Mouse (Mus musculus): ENCODE data around the gene Limch1. TPM values are rescaled to one million over a fixed set of nuclear protein-coding genes. Genes with fewer than 3 reads are reported as not detected.
A peak's percentile ranks its signal among the peaks of the same experiment; 100 is the strongest.

The Limch1 gene
- polyA plus RNA-seq, 1 experiment from 2014 or later = 22.2 TPM

GRCm38 (mm10) chr5:66943521-66943920 lies 197.9 kb downstream of the Limch1 start:
- no peak overlapping the region for H3K9ac ChIP-seq (ENCODE audit: low read length)
- 51% methylated on average over 7 of the region's 7 CpGs for WGBS

GRCm38 (mm10) chr5:66947958-66948357 lies 202.3 kb downstream of the Limch1 start:
- H3K4me1 ChIP-seq (ENCODE audit: control insufficient read depth, insufficient read depth, low read length) = peaks cover 6% of the 10 kb centered on the region
- peaks cover 3% of the 10 kb centered on the region; the same call in 1 of the 2 replicates for H3K9me3 ChIP-seq (replicated peaks; ENCODE audit: control insufficient read depth, low read length)
- peak; percentile 60 for ATAC-seq (replicated peaks; ENCODE audit: extremely low read depth, insufficient read depth, low FRiP score)
- WGBS = 55% methylated on average over 6 of the region's 6 CpGs
- 0 out of 2 replicates have a peak, but pooled peaks cover 4% of the 10 kb centered on the region for H3K27me3 ChIP-seq (ENCODE audit: control insufficient read depth, insufficient read depth, low read length)
- peak overlapping the region; percentile 75 for H3K27ac ChIP-seq (ENCODE audit: low read length)
- no peak overlapping the region for H3K4me3 ChIP-seq (ENCODE audit: low read length)
- H3K9ac ChIP-seq (ENCODE audit: low read length) = no peak overlapping the region
- H3K36me3 ChIP-seq (ENCODE audit: control insufficient read depth, insufficient read depth) = no peaks in the 10 kb centered on the region
- H3K4me2 ChIP-seq (ENCODE audit: low read depth, low read length) = no peak overlapping the region

More at GRCm38 (mm10) chr5:66943521-66943920, 197.9 kb downstream of the Limch1 start:
- H3K27me3 ChIP-seq (ENCODE audit: control insufficient read depth, insufficient read depth, low read length) = no peaks in the 10 kb centered on the region
- H3K36me3 ChIP-seq (ENCODE audit: control insufficient read depth, insufficient read depth) = no peaks in the 10 kb centered on the region
- no peak for ATAC-seq (replicated peaks; ENCODE audit: extremely low read depth, insufficient read depth, low FRiP score)
- peaks cover 6% of the 10 kb centered on the region for H3K4me1 ChIP-seq (ENCODE audit: control insufficient read depth, insufficient read depth, low read length)
- no peaks in the 10 kb centered on the region for H3K9me3 ChIP-seq (replicated peaks; ENCODE audit: control insufficient read depth, low read length)
- H3K4me3 ChIP-seq (ENCODE audit: low read length) = no peak overlapping the region
- H3K27ac ChIP-seq (ENCODE audit: low read length) = no peak overlapping the region
- H3K4me2 ChIP-seq (ENCODE audit: low read depth, low read length) = no peak overlapping the region

- WGBS = 78% methylated on average over 8 of the region's 8 CpGs
- H3K9me3 ChIP-seq (replicated peaks; ENCODE audit: control insufficient read depth, low read length) = peaks cover 3% of the 10 kb centered on the region; the same call in 1 of the 2 replicates
- peaks cover 6% of the 10 kb centered on the region for H3K4me1 ChIP-seq (ENCODE audit: control insufficient read depth, insufficient read depth, low read length)
- ATAC-seq (replicated peaks; ENCODE audit: extremely low read depth, insufficient read depth, low FRiP score) = no peak
- no peaks in the 10 kb centered on the region for H3K36me3 ChIP-seq (ENCODE audit: control insufficient read depth, insufficient read depth)
- no peak overlapping the region for H3K9ac ChIP-seq (ENCODE audit: low read length)
- H3K27ac ChIP-seq (ENCODE audit: low read length) = no peak overlapping the region
- no peak overlapping the region for H3K4me2 ChIP-seq (ENCODE audit: low read depth, low read length)
- H3K4me3 ChIP-seq (ENCODE audit: low read length) = no peak overlapping the region
- H3K27me3 ChIP-seq (ENCODE audit: control insufficient read depth, insufficient read depth, low read length) = 0 out of 2 replicates have a peak, but pooled peaks cover 4% of the 10 kb centered on the region
Observed at GRCm38 (mm10) chr5:66949098-66949692, 203.6 kb downstream of the Limch1 start.

GRCm38 (mm10) chr5:66953375-66953774 lies 207.7 kb downstream of the Limch1 start:
- H3K36me3 ChIP-seq (ENCODE audit: control insufficient read depth, insufficient read depth) = no peaks in the 10 kb centered on the region
- H3K9ac ChIP-seq (ENCODE audit: low read length) = no peak overlapping the region
- H3K4me1 ChIP-seq (ENCODE audit: control insufficient read depth, insufficient read depth, low read length) = peaks cover 1% of the 10 kb centered on the region
- no peak for ATAC-seq (replicated peaks; ENCODE audit: extremely low read depth, insufficient read depth, low FRiP score)
- no peak overlapping the region for H3K4me3 ChIP-seq (ENCODE audit: low read length)
- 0 out of 2 replicates have a peak, but pooled peaks cover 4% of the 10 kb centered on the region for H3K27me3 ChIP-seq (ENCODE audit: control insufficient read depth, insufficient read depth, low read length)
- H3K27ac ChIP-seq (ENCODE audit: low read length) = no peak overlapping the region
- no peak overlapping the region for H3K4me2 ChIP-seq (ENCODE audit: low read depth, low read length)
- WGBS = 76% methylated on average over 3 of the region's 3 CpGs
- peaks cover 3% of the 10 kb centered on the region; the same call in 1 of the 2 replicates for H3K9me3 ChIP-seq (replicated peaks; ENCODE audit: control insufficient read depth, low read length)

GRCm38 (mm10) chr5:66953971-66954644 lies 208.5 kb downstream of the Limch1 start:
- WGBS = 77% methylated on average over 7 of the region's 7 CpGs
- no peak overlapping the region for H3K27ac ChIP-seq (ENCODE audit: low read length)
- ATAC-seq (replicated peaks; ENCODE audit: extremely low read depth, insufficient read depth, low FRiP score) = no peak
- no peaks in the 10 kb centered on the region for H3K4me1 ChIP-seq (ENCODE audit: control insufficient read depth, insufficient read depth, low read length)
- H3K27me3 ChIP-seq (ENCODE audit: control insufficient read depth, insufficient read depth, low read length) = 0 out of 2 replicates have a peak, but pooled peaks cover 4% of the 10 kb centered on the region
- H3K4me2 ChIP-seq (ENCODE audit: low read depth, low read length) = no peak overlapping the region
- H3K9ac ChIP-seq (ENCODE audit: low read length) = no peak overlapping the region
- H3K9me3 ChIP-seq (replicated peaks; ENCODE audit: control insufficient read depth, low read length) = peaks cover 3% of the 10 kb centered on the region; the same call in 1 of the 2 replicates
- no peaks in the 10 kb centered on the region for H3K36me3 ChIP-seq (ENCODE audit: control insufficient read depth, insufficient read depth)
- H3K4me3 ChIP-seq (ENCODE audit: low read length) = no peak overlapping the region

GRCm38 (mm10) chr5:66955245-66955644 lies 209.6 kb downstream of the Limch1 start:
- H3K9ac ChIP-seq (ENCODE audit: low read length) = no peak overlapping the region
- H3K36me3 ChIP-seq (ENCODE audit: control insufficient read depth, insufficient read depth) = no peaks in the 10 kb centered on the region
- ATAC-seq (replicated peaks; ENCODE audit: extremely low read depth, insufficient read depth, low FRiP score) = no peak
- H3K27me3 ChIP-seq (ENCODE audit: control insufficient read depth, insufficient read depth, low read length) = 0 out of 2 replicates have a peak, but pooled peaks cover 4% of the 10 kb centered on the region
- H3K4me3 ChIP-seq (ENCODE audit: low read length) = no peak overlapping the region
- H3K27ac ChIP-seq (ENCODE audit: low read length) = no peak overlapping the region
- no peak overlapping the region for H3K4me2 ChIP-seq (ENCODE audit: low read depth, low read length)
- 80% methylated on average over 5 of the region's 5 CpGs for WGBS
- no peaks in the 10 kb centered on the region for H3K4me1 ChIP-seq (ENCODE audit: control insufficient read depth, insufficient read depth, low read length)
- H3K9me3 ChIP-seq (replicated peaks; ENCODE audit: control insufficient read depth, low read length) = peaks cover 3% of the 10 kb centered on the region; the same call in 1 of the 2 replicates

- no peak overlapping the region for H3K9ac ChIP-seq (ENCODE audit: low read length)
- no peaks in the 10 kb centered on the region for H3K36me3 ChIP-seq (ENCODE audit: control insufficient read depth, insufficient read depth)
- H3K4me1 ChIP-seq (ENCODE audit: control insufficient read depth, insufficient read depth, low read length) = no peaks in the 10 kb centered on the region
- H3K27me3 ChIP-seq (ENCODE audit: control insufficient read depth, insufficient read depth, low read length) = no peaks in the 10 kb centered on the region
- no peak for ATAC-seq (replicated peaks; ENCODE audit: extremely low read depth, insufficient read depth, low FRiP score)
- peaks cover 1% of the 10 kb centered on the region; the same call in 1 of the 2 replicates for H3K9me3 ChIP-seq (replicated peaks; ENCODE audit: control insufficient read depth, low read length)
- 79% methylated on average over 10 of the region's 10 CpGs for WGBS
- no peak overlapping the region for H3K27ac ChIP-seq (ENCODE audit: low read length)
- no peak overlapping the region for H3K4me3 ChIP-seq (ENCODE audit: low read length)
- no peak overlapping the region for H3K4me2 ChIP-seq (ENCODE audit: low read depth, low read length)
Observed at GRCm38 (mm10) chr5:66957656-66958055, 212.0 kb downstream of the Limch1 start.

GRCm38 (mm10) chr5:66958118-66958517 lies 212.5 kb downstream of the Limch1 start:
- no peaks in the 10 kb centered on the region for H3K27me3 ChIP-seq (ENCODE audit: control insufficient read depth, insufficient read depth, low read length)
- 69% methylated on average over 8 of the region's 8 CpGs for WGBS
- no peak overlapping the region for H3K9ac ChIP-seq (ENCODE audit: low read length)
- no peak overlapping the region for H3K27ac ChIP-seq (ENCODE audit: low read length)
- H3K4me3 ChIP-seq (ENCODE audit: low read length) = no peak overlapping the region
- no peaks in the 10 kb centered on the region for H3K9me3 ChIP-seq (replicated peaks; ENCODE audit: control insufficient read depth, low read length)
- H3K36me3 ChIP-seq (ENCODE audit: control insufficient read depth, insufficient read depth) = no peaks in the 10 kb centered on the region
- no peaks in the 10 kb centered on the region for H3K4me1 ChIP-seq (ENCODE audit: control insufficient read depth, insufficient read depth, low read length)
- ATAC-seq (replicated peaks; ENCODE audit: extremely low read depth, insufficient read depth, low FRiP score) = no peak
- H3K4me2 ChIP-seq (ENCODE audit: low read depth, low read length) = no peak overlapping the region

- ATAC-seq (replicated peaks; ENCODE audit: extremely low read depth, insufficient read depth, low FRiP score) = no peak
- H3K9me3 ChIP-seq (replicated peaks; ENCODE audit: control insufficient read depth, low read length) = no peaks in the 10 kb centered on the region
Observed at GRCm38 (mm10) chr5:66959968-66960367, 214.3 kb downstream of the Limch1 start.

More at GRCm38 (mm10) chr5:66959968-66960367, 214.3 kb downstream of the Limch1 start:
- no peak overlapping the region for H3K27ac ChIP-seq (ENCODE audit: low read length)
- no peak overlapping the region for H3K4me3 ChIP-seq (ENCODE audit: low read length)
- H3K36me3 ChIP-seq (ENCODE audit: control insufficient read depth, insufficient read depth) = no peaks in the 10 kb centered on the region
- no peaks in the 10 kb centered on the region for H3K27me3 ChIP-seq (ENCODE audit: control insufficient read depth, insufficient read depth, low read length)
- H3K9ac ChIP-seq (ENCODE audit: low read length) = no peak overlapping the region
- no peaks in the 10 kb centered on the region for H3K4me1 ChIP-seq (ENCODE audit: control insufficient read depth, insufficient read depth, low read length)
- no peak overlapping the region for H3K4me2 ChIP-seq (ENCODE audit: low read depth, low read length)
- 84% methylated on average over 8 of the region's 8 CpGs for WGBS

Measured in heart, embryonic 16.5 days (tissue).